Mouse (Mus musculus): ENCODE results near the gene Plcxd2. TPM values are rescaled to one million over a fixed set of nuclear protein-coding genes. Genes with fewer than 3 reads are reported as not detected.

The Plcxd2 gene
- polyA plus RNA-seq, 1 experiment from 2014 or later: 12.6 TPM

DNA sequence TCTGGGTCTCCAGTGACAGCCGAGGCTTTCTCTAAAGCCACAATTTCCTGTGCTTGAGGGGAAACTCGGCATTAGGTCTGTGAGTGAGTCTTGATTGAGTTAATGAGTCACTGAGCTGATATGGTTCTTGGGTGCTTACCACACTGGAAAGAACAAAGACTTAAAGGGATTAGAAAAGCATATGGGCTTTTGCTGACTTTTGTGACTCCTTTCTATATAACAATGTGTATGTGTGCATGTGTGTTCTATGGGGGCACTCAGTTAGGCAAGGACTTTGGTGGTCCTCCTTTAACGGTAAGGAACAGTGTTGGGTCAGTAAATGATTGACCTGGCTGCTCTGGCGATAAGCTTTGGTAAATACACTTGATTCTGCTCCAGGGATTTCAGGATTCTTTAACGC, 57.5 kb downstream of the Plcxd2 start:
- Histone ChIP-seq H3K4me2 (no peak overlapping the region), H3K27ac (no peak overlapping the region), H3K9ac (no peak overlapping the region), H3K4me1 (no peaks in the 10 kb centered on the region), H3K9me3 (replicated peaks) (no peaks in the 10 kb centered on the region), H3K27me3 (no peaks in the 10 kb centered on the region), H3K36me3 (ENCODE audit: poor library complexity, severe bottlenecking) (no peaks in the 10 kb centered on the region), H3K4me3 (no peak overlapping the region)
- WGBS: 75% methylated on average over 5 of the region's 5 CpGs
- ATAC-seq: no peak

GRCm38 (mm10) chr16:45952035-45952434, 58.0 kb downstream of the Plcxd2 start:
- no peak overlapping the region for H3K4me3 ChIP-seq
- H3K4me1 ChIP-seq: no peaks in the 10 kb centered on the region
- no peak overlapping the region for H3K9ac ChIP-seq
- no peaks in the 10 kb centered on the region for H3K9me3 ChIP-seq (replicated peaks)
- H3K27ac ChIP-seq: no peak overlapping the region
- WGBS: 91% methylated on average over 2 of the region's 2 CpGs
- H3K36me3 ChIP-seq (ENCODE audit: poor library complexity, severe bottlenecking): no peaks in the 10 kb centered on the region
- no peak for ATAC-seq
- no peaks in the 10 kb centered on the region for H3K27me3 ChIP-seq
- H3K4me2 ChIP-seq: no peak overlapping the region

DNA sequence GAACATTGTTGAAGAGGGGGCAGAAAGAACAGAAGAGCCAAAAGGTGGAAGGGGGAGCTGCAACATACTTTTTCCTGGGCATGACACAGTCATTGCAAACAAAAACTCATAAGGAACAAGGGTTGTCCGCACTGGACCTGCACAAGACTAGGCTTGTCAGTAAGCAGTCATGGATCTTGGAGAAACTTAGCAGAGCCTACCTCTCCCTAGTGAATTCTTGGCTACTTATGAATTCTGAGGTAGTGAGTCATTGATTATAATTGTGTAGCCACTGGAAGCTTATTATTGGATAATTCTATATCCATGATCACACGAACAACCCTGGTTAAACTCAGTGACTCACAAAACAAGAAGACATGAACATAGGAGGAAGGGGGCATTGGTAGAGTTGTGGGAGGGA, 63.7 kb downstream of the Plcxd2 start:
- H3K36me3 ChIP-seq (ENCODE audit: poor library complexity, severe bottlenecking): no peaks in the 10 kb centered on the region
- no peaks in the 10 kb centered on the region for H3K4me1 ChIP-seq
- no peak for ATAC-seq
- H3K27ac ChIP-seq: no peak overlapping the region
- H3K27me3 ChIP-seq: no peaks in the 10 kb centered on the region
- no peaks in the 10 kb centered on the region for H3K9me3 ChIP-seq (replicated peaks)
- H3K4me2 ChIP-seq: no peak overlapping the region
- H3K4me3 ChIP-seq: no peak overlapping the region
- 88% methylated on average over 2 of the region's 2 CpGs for WGBS
- no peak overlapping the region for H3K9ac ChIP-seq

GRCm38 (mm10) chr16:45945649-45946048, 64.4 kb downstream of the Plcxd2 start:
- H3K27me3 ChIP-seq: no peaks in the 10 kb centered on the region
- H3K9ac ChIP-seq: no peak overlapping the region
- no peak overlapping the region for H3K4me2 ChIP-seq
- no peak for ATAC-seq
- H3K4me1 ChIP-seq: no peaks in the 10 kb centered on the region
- H3K4me3 ChIP-seq: no peak overlapping the region
- no peak overlapping the region for H3K27ac ChIP-seq
- no peaks in the 10 kb centered on the region for H3K36me3 ChIP-seq (ENCODE audit: poor library complexity, severe bottlenecking)
- WGBS: 96% methylated on average over 5 of the region's 5 CpGs
- no peaks in the 10 kb centered on the region for H3K9me3 ChIP-seq (replicated peaks)

DNA sequence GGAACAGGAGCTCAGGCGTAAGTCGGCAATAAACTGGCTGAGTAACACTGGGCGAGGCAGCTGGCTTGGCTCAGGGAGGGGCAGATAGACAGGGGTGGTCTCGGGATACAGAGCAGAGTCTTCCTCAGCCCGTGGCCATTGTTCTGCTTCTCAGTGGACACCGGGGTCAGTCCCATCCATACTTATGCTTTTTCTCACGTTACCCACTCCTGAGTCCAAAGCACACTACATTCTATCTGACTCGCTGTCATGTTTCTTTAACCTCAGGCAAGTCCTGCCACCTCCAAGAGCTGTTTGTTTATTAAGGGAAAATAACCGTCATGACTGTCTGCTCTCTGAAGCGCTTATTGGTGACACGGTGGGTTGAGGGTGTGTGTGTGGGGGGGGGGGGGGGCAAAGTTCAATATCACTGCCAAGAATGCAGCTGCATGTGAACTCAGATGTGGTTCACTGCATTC, 64.8 kb downstream of the Plcxd2 start:
- Histone ChIP-seq H3K9ac (no peak overlapping the region), H3K9me3 (replicated peaks) (no peaks in the 10 kb centered on the region), H3K4me1 (no peaks in the 10 kb centered on the region), H3K4me2 (no peak overlapping the region), H3K36me3 (ENCODE audit: poor library complexity, severe bottlenecking) (no peaks in the 10 kb centered on the region), H3K27me3 (no peaks in the 10 kb centered on the region), H3K27ac (no peak overlapping the region), H3K4me3 (no peak overlapping the region)
- no peak for ATAC-seq
- 64% methylated on average over 11 of the region's 11 CpGs for WGBS

GRCm38 (mm10) chr16:45942169-45942891, 67.7 kb downstream of the Plcxd2 start:
- Histone ChIP-seq H3K9ac (no peak overlapping the region), H3K27ac (no peak overlapping the region), H3K27me3 (no peaks in the 10 kb centered on the region), H3K9me3 (replicated peaks) (no peaks in the 10 kb centered on the region), H3K4me1 (0 out of 2 replicates have a peak, but pooled peaks cover under 1% of the 10 kb centered on the region), H3K4me2 (no peak overlapping the region), H3K36me3 (ENCODE audit: poor library complexity, severe bottlenecking) (no peaks in the 10 kb centered on the region), H3K4me3 (no peak overlapping the region)
- 93% methylated on average over 8 of the region's 8 CpGs for WGBS
- no peak for ATAC-seq

- Histone ChIP-seq H3K27me3 (no peaks in the 10 kb centered on the region), H3K4me3 (no peak overlapping the region)
- ATAC-seq: no peak
These were observed 69.3 kb downstream of the Plcxd2 start for GRCm38 (mm10) chr16:45940701-45941100.

DNA sequence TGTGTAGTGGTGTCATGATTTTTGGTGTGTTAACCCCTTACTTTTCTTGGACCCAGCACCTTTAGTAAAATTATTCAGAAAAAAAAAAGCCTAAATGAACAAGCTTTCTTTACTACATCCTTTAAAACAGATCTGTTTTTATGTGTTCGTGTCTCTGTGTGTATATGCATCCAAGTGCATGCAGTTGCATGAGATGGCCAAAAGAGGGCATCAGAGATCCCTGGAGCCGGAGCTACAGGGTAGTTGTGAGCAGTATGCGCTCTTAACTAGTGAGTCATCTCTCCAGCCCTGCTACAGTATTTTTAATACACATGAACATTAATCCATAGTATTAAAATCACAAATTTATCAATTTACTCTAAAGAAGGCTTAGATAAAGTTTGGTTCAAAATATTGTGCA, 70.6 kb downstream of the Plcxd2 start:
- Histone ChIP-seq H3K9me3 (replicated peaks) (no peaks in the 10 kb centered on the region), H3K36me3 (ENCODE audit: poor library complexity, severe bottlenecking) (no peaks in the 10 kb centered on the region), H3K4me3 (no peak overlapping the region), H3K4me1 (peaks cover 14% of the 10 kb centered on the region; the same call in 1 of the 2 replicates), H3K27me3 (no peaks in the 10 kb centered on the region), H3K9ac (no peak overlapping the region), H3K27ac (no peak overlapping the region), H3K4me2 (no peak overlapping the region)
- whole genome bisulfite sequencing: 93% methylated on average over 3 of the region's 3 CpGs
- ATAC-seq: no peak

More at GRCm38 (mm10) chr16:45940701-45941100, 69.3 kb downstream of the Plcxd2 start:
- no peaks in the 10 kb centered on the region for H3K9me3 ChIP-seq (replicated peaks)
- peaks cover 14% of the 10 kb centered on the region; the same call in 1 of the 2 replicates for H3K4me1 ChIP-seq
- no peaks in the 10 kb centered on the region for H3K36me3 ChIP-seq (ENCODE audit: poor library complexity, severe bottlenecking)
- 79% methylated on average over 2 of the region's 2 CpGs for WGBS
- H3K4me2 ChIP-seq: no peak overlapping the region
- no peak overlapping the region for H3K27ac ChIP-seq
- no peak overlapping the region for H3K9ac ChIP-seq

DNA sequence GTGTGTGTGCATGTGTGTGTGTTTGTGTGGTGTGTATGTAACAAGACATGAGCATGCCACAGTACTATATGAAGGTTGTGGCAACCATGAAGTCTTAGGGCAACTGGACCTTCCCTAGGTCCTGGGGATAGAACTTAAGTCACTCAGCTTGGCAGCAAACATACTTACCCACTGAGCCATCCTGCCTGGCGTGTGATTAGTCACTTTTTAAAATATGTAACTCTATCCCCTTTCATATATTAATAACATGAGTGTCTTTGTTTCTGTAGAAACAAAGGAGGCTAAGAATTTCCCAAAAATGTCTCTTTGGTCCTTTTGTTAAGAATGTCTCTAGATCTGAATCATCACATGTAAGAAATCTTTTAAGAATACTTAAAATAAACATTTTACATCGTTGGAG, 72.6 kb downstream of the Plcxd2 start:
- H3K4me2 ChIP-seq: no peak overlapping the region
- no peak overlapping the region for H3K4me3 ChIP-seq
- H3K9me3 ChIP-seq (replicated peaks): no peaks in the 10 kb centered on the region
- no peak overlapping the region for H3K9ac ChIP-seq
- no peaks in the 10 kb centered on the region for H3K36me3 ChIP-seq (ENCODE audit: poor library complexity, severe bottlenecking)
- no peak for ATAC-seq
- WGBS: 75% methylated on average over 2 of the region's 2 CpGs
- peaks cover 14% of the 10 kb centered on the region; the same call in 1 of the 2 replicates for H3K4me1 ChIP-seq
- no peak overlapping the region for H3K27ac ChIP-seq
- no peaks in the 10 kb centered on the region for H3K27me3 ChIP-seq

GRCm38 (mm10) chr16:45936521-45936920, 73.5 kb downstream of the Plcxd2 start:
- Histone ChIP-seq H3K4me3 (no peak overlapping the region), H3K36me3 (ENCODE audit: poor library complexity, severe bottlenecking) (no peaks in the 10 kb centered on the region), H3K27ac (peak overlapping the region; percentile 45), H3K9me3 (replicated peaks) (no peaks in the 10 kb centered on the region), H3K9ac (no peak overlapping the region), H3K4me2 (no peak overlapping the region), H3K4me1 (peaks cover 14% of the 10 kb centered on the region; the same call in 1 of the 2 replicates), H3K27me3 (no peaks in the 10 kb centered on the region)
- peak; percentile 72; the same call in 1 of the 2 replicates for ATAC-seq
- WGBS: 19% methylated on average over 2 of the region's 2 CpGs

DNA sequence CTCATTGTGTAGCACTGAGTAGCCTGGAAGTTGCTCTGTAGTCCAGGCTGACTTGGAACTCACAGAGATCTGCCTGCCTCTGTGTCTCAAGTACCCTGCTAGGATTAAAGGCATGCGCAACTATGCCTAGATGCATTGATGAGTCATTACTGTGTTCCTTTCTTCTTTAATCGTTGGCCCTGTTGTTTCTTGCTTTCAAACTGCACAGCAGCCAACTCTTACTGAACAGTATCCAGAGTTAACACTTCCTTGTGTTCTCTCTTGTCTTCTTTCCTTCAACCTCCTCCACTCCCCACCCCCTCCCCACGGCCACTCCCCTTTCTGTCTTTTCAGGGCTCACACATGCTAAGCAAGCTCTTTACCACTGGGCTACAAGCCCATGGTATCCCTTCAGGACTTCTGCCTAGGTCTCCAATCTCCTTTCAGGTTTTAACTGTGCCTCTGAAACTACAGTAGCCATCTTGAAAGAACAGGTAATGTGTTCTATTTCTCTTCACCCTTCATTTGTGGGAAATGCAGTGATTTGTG, 74.0 kb downstream of the Plcxd2 start:
- Histone ChIP-seq H3K4me1 (peaks cover 14% of the 10 kb centered on the region; the same call in 1 of the 2 replicates), H3K9ac (no peak overlapping the region), H3K4me3 (no peak overlapping the region), H3K27ac (peak overlapping the region; percentile 45; the same call in 1 of the 2 replicates), H3K27me3 (no peaks in the 10 kb centered on the region), H3K4me2 (no peak overlapping the region), H3K36me3 (ENCODE audit: poor library complexity, severe bottlenecking) (no peaks in the 10 kb centered on the region), H3K9me3 (replicated peaks) (no peaks in the 10 kb centered on the region)
- 63% methylated on average over 3 of the region's 3 CpGs for WGBS
- ATAC-seq: peak; percentile 57; the same call in 1 of the 2 replicates

DNA sequence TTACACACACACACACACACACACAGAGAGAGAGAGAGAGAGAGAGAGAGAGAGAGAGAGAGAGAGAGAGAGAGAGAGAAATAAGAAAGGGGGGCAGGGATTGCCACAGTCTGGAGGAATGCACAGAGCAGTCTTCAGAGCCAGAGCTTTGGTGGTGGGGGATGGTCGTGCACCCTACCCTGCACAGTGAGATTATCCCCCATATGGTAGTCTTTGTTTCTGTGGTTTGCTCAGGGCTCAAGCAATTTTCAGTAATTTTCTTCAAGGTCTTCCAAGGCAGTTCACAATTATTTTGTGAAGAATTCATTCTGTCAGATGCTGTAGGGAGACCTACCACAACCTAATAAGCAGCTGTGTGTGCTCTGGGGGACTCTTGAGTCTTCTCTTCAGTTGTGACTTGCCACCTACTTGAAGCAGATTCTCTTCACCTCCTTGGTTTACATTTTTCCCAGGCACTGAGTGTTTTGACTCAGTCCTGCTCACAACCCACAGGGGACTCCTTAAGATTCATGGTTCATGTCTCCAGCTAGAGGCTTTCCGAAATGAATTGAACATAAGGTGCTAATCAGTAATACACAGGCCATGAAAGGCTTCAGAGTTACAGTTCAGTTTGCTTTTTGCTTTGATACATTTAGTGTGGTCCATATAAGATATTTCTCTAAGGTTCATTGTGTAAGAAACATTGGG, 75.2 kb downstream of the Plcxd2 start:
- WGBS: 50% methylated on average over 2 of the region's 2 CpGs
- peak; percentile 60; the same call in 1 of the 2 replicates for ATAC-seq

More for the DNA sequence above, 75.2 kb downstream of the Plcxd2 start:
- Histone ChIP-seq H3K27me3 (no peaks in the 10 kb centered on the region), H3K9me3 (replicated peaks) (no peaks in the 10 kb centered on the region), H3K27ac (no peak overlapping the region), H3K4me2 (no peak overlapping the region), H3K9ac (no peak overlapping the region), H3K36me3 (ENCODE audit: poor library complexity, severe bottlenecking) (no peaks in the 10 kb centered on the region), H3K4me3 (no peak overlapping the region), H3K4me1 (peaks cover 14% of the 10 kb centered on the region; the same call in 1 of the 2 replicates)

Data from forebrain, embryonic 13.5 days (tissue).